Mouse (Mus musculus) effector memory CD4-positive, alpha-beta T cell, adult 5 months (primary cell): ENCODE measurements around the gene 1700001F09Rik. TPM values are rescaled to one million over a fixed set of nuclear protein-coding genes. Genes with fewer than 3 reads are reported as not detected.

Experiments
- polyA plus RNA-seq: library from polyadenylated mRNA; unstranded; fragments of 100-300 nt; shearing (Covaris generic); gene quantifications from one replicate; pipeline ENCODE4 v1.2.1, GENCODE M21; 2017

1700001F09Rik gene
- polyA plus RNA-seq: not detected

GRCm38 (mm10) chr14:43347711-43348110 lies at the start of gene 1700001F09Rik:
TSS of gene 1700001F09Rik (minus strand) at chr14:43347811.

DNA sequence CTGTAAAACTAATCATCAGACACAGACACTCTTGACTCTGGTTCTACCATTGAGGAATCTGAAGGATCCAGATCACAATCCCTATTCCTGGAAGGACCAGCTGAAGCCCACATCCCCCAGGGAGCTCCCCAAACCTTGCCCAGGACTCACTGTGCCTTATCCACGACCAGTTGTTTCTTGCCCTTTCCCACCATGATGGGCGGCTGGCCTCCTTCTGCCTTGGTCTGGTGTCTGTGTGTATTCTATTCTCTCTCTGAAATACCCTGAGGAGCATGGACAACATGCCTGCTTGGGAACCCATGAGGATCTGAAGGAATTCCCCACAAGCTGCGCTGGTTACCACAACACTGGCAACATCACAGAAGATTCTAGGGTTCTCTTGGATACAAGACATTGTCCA lies 54.1 kb downstream of the 1700001F09Rik start, which contains the start of gene Gm8127:
Gm8127 (minus strand) TSS at position 330 of the 400 bp plus-strand sequence.

Other genes starting within 250 kb of the 1700001F09Rik start
- not detected for gene Gm8104, start 247.2 kb downstream of the 1700001F09Rik start, polyA plus RNA-seq
- not detected for gene Gm7233, start 167.9 kb downstream of the 1700001F09Rik start, polyA plus RNA-seq
- gene Gm8122, start 112.5 kb downstream of the 1700001F09Rik start, polyA plus RNA-seq: not detected
- gene Gm8126, start 89.2 kb downstream of the 1700001F09Rik start, polyA plus RNA-seq: 0.29 TPM
- gene Gm9732, start 72.8 kb downstream of the 1700001F09Rik start, polyA plus RNA-seq: 0.31 TPM
- not detected for gene Gm8127, start 54.0 kb downstream of the 1700001F09Rik start, polyA plus RNA-seq
- not detected for gene Gm8138, start 68.5 kb upstream of the 1700001F09Rik start, polyA plus RNA-seq
- not detected for gene Gm5799, start 195.8 kb upstream of the 1700001F09Rik start, polyA plus RNA-seq
- gene Gm17654, start 231.3 kb upstream of the 1700001F09Rik start, polyA plus RNA-seq: not detected